Mouse (Mus musculus): Measurements from ENCODE around the gene Prss16.

Gene Prss16

DNA sequence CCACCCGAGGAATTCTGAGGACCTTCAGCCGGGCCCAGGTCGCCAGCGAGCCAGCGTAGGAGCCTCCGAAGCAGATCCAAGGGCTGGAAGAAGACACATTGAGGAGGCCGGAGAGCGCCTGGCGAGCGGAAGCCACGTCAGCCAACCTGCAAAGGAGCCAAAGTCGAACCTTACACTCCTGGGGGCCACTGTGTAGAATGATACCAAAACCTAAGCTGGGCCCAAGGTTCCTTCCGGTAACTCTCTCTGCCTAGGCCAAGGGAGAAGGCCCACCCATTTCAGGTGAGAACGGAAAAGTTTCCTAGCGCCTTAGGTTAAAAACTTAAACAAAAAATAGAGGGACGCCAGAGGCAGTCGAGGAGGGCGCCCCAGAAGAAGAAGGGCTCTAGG, 2.4 kb downstream of the Prss16 start:
- no peak for DNase-seq (ENCODE audit: low spot score)

DNA sequence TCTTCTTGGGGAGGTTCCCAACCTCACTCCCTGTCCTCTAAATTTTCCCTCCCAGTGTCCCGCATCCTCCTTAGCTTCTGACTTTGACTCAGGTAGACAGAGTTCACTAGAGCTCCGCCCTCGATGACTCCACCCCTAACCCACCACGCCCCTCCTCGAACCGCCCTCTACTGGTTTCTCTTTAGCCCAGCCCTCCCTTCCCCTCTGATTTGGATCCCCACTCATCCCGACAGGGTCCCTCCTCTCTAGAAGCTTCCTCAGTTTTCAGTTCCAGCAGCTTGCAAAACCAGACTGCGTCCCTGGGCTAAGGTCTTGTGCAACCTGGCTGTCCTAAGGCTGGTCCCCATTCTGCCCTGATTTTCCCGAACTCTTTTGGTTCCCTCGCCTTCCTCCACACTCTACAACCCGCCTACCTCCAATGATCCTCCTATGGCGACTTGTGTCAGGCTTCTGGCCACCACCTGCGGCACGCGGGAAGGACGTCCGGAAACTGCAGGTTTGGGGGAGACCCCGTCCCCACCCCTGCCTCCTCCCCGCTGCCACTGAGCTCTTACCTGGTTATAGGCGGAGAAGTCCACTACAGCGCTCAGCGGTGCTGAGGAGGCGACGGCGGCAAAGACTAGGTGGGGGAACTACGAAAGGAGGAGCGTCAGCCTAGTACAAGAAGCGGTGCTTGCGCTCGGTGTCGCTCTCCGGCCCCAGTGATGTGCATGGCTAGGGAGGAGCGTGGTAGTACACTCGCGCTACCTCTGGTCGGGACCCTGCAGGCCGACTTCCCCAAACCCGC, 3.0 kb downstream of the Prss16 start:
- no peak for DNase-seq (ENCODE audit: low spot score)

DNA sequence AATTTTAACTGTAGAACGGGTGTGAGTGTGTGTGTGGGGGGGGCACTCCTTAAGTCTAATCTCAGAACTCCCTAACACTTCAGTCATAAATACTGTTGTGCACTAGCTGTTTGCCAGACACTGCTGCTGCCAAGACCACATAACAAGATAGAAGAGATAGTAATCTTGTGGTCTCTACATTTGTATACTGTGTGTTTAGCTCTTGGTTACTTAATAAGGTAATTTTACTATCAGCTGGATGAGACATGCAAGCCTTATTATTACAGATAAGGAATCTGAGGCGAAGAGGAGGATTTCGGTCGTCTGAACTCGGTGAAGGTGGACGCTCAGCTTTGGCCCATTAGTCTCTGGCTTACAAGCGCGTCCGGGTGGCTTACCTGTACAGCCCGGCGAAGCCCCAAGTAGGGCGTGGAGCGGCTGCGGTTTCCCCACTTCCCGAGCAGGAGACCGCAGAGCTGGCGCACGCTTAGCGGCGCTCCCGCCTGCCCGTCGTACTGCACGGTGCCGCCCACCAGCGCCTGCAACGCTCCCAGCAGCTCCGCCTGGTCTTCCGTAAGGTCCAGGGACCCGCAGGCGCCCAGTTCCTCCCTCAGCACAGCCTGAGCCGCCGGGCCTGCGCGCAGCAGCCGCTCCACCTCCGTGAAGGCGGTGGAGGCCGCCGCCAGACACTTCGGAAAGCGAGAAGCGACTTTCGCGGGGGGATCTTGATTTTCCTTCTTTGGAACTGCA, 3.8 kb downstream of the Prss16 start:
- DNase-seq (ENCODE audit: low spot score): no peak

DNA sequence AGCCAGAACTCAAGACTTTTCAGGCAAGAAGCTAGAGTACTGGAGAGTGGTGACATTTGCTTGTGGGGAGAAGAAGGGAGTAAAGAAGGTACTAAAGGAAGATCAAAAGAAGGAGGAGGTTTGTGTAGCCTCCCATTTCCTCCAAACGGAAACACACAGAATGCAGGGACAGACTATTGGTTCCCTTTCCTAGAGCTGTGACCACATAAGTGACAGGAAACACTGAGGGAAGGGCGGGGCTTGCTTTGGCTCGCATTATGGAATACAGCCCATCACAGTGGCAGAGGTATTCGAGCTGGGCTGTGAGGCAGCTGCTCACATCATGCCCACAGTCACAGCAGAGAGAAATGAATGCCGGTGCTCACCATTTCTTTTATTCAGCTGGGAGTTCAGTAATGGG, 7.7 kb downstream of the Prss16 start:
- no peak for DNase-seq (ENCODE audit: low spot score)

DNA sequence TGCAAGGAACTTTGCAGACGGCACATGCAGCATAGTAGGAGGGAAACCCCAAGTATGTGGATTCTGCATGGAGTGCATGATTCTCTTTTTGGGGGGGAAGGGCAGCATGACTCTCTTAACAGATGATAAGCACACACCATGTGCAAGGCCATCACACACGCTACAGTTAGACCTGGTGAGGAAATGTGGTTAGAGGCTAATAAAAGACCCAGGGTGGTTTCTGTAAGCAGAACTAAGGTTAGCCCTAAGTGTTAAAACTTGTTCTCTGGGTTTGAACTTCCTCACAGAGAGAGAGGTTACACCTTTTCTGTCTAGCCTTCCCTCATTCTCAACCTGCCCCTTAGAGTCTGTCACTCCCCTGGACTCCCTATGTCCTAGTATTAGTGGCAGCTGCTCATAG, 8.2 kb downstream of the Prss16 start:
- DNase-seq (ENCODE audit: low spot score): no peak

DNA sequence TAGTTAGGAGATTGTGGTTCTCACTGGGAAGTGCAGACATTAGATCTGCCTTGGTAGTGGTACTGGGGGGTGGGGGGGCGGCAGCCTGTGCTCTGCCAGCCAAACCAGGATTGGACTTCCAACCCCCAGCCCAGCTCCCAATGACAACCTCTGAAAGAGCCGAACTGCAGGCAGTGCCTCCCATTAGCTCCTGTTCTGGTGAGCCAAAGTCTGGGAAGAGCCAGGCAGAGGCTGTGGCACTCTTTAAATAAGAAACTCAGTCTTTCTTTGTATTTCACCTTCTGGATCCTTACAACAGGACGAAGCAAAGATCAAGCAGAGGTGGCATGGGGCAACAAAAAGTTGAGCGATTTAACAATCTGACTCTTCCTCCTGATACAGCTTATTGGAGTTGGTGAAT, 10.4 kb downstream of the Prss16 start:
- no peak for DNase-seq (ENCODE audit: low spot score)

DNA sequence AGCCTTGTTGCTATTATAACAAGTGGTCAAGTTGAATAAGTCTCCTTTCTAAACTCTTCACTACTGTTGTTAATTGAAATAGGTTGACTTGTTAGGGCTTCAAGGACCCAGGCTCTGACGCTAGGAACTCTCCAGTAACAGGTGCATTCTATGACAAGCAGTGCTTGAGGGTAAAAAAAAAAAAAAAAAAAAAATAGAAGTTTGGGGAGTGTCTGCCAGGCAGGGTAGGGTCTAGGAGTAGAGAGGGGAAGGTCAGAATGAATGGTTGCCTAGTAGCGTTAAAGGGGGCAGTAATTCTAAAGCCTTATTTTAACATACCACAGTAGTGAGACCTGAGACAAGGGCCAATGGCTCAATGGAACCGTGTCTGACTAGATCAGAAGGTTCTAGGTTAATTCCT, 11.1 kb downstream of the Prss16 start:
- DNase-seq (ENCODE audit: low spot score): no peak

DNA sequence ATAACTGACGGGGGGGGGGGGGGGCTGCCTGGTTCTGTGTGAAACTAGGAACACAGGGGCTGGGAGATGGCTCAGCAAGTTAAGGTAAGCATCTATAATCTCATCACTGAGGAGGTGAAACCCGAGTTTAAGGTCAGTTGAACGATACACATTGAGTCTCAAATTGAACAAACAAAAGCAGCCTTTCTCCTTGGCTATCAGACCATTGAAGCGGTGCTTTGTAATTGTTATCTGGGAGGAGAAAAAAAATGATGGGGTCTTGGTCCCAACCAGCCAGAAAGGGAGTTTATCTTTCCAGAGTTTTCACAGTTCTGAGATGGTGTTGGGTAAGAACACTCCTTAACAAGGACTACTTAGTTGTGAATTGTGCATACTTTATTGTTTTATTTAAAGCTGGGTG, 11.7 kb downstream of the Prss16 start:
- DNase-seq (ENCODE audit: low spot score): no peak

DNA sequence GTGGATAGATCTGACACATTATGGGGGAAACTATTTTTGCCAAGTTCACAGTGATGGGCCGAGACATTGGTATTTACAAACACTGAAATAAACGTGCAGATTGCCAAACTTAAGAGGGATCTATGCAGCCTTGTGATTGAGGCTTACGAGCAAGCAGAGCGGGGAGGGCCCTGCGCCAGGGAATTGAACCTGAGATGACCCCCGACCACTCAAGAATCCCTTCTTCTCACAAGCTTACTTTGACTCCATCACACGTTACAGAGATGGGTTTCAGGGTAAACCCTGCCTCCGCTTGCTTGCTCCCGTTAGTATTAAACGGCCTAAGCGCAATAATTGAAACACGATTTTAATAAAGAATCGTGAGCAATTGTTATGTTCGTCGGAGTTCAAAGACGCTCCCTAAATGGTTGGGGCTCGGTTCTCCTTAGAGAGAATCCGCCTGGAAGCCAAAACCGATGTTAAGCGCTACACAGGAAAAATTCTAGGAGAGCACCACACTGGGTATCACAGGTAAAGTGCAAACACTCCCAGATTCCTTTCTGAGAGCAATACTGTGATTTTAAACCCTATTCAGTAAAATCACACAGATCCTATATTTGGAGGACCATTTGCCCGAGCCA, 12.2 kb downstream of the Prss16 start:
- no peak for DNase-seq (ENCODE audit: low spot score)

DNA sequence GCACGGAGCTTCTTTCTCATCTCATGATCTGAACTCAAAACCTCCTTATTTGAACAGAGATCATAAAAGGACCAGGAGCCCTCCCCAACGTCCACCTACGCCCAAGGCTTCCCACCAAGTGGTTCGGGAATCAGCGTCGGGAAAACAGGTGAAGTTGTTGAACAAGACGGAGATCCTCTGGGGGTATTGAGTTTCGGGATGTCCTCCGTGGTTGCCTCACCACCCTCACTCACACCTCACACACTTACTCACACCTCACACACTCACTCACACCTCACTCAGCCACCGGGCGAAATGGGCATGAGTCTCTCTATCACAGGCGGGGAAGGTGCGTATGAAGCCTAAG, 12.7 kb downstream of the Prss16 start:
- no peak for DNase-seq (ENCODE audit: low spot score)

DNA sequence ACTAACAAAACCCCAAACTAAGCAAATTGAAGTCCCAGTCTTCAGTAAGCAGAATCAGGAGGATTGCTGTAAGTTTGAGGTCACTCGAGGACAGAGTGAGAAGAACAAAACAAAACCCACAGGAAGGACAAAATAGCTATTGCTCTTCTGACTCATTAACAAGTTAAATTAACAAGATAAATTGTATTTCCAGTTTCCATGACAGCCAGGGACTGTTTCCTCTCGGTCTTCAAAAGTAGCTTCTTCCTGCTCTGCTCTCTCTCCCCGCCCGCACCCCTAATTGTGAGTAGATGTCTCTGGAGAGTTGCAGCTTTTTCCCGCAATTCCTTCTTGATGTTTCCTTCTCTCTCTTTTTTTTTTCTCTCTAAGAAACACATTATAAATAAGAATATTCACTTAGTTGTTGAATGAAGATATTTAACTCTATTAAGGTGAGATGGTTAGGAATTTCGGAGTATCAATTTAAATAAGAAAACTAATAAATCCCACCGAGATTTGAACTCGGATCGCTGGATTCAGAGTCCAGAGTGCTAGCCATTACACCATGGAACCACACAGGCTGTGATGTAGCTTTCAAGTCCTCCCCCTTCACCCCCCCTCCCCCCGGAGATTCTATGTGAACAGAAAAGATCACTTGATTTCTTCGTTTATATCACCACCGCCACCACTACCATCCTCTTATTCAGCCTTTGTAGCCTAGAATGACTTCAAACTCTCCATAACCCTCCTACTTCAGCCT, 13.3 kb downstream of the Prss16 start:
- no peak for DNase-seq (ENCODE audit: low spot score)

DNA sequence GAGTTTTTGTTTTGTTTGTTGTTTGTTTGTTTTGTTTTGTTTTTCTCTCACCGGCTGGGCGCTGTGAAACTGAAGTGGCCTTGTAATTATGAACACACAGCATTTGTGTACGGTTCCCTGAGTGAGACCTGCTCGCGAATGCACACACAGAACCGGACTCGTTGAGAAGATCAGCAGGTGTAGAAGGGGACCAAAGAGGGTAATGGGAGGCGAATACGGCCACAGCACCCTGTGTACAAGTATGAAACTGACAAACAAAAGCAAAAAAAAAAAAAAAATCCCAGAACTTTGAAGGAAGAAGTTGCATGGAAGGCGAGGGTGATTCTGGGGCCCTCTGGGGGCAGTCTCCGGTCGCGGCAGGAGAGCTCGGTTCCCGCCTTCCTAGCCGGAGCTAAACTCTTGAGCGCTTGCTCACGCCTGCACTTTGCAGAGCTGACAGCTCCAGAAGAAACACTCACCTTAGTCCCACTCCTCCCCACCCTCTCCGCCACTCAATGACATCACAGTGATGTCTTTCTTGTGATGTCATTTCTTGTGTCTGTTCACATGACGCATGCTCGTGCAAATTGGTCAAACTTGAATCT, 14.1 kb downstream of the Prss16 start:
- no peak for DNase-seq (ENCODE audit: low spot score)

DNA sequence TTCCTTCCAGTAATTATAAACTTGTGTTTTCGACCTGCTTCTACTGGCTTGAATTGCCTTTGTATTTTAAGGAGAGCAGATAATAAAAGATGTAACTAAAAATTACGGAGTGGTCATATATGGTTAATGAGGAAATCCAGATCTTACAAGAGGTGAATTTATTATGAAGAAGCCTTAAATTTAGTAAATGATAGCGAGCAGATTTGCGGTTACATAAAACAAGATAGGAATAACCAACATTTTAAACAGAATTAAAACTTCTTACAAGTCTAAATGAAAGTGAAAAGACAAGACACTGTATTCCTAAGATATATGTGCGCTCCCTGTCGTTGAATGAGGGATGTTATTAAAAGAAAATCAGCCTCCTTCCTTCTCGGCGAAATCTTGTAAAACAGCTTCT, 14.6 kb downstream of the Prss16 start:
- no peak for DNase-seq (ENCODE audit: low spot score)

DNA sequence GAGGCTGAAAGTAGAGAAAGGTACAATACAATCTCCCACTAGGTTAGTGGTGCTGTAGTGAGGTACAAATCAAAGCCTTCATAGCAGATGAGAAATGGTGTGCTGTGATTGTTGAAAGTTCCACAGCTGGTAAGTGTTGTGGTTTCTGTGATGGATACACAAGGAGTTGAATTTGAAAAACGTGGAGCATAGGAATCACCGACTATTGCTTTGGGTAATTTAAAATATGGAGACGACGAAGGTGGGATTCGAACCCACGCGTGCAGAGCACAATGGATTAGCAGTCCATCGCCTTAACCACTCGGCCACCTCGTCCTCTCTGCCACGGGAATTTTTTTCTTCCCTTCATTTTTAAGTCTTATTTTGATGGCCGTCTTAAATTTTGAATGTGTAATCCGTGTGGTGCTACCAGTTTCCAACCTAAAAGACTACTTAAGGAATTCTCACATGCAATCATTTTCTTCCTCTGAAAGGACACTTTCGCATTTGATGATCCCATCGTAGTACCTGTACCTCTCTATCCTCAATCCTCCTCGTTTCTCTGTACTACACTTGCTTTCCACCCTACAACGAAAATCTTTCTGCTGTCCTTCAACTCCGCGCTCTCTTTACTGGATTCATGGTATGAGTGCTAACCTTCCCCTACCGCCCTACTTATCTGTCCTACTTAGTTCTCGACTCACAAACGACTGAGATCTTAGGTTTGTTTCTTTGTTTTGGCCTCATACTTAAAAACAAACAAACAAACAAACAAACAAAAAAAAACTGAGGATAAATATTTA, 15.4 kb downstream of the Prss16 start:
- no peak for DNase-seq (ENCODE audit: low spot score)

DNA sequence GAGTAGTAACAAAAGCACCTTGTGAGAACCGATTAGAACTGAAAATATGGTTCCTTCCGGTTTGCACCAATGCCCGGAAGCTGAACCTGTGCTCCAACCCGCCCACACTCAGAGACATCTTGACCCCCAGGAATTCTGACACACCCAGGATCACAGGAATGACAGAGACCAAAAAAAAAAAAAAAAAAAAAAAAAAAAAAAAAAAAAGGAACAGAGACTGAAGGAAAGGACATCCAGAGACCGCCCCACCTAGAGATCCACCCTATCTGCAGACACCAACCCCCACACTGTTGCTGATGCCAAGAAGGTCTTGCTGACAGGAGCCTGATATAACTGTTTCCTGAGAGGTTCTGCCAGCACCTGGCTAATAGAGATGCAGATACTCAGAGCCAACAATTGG, 17.0 kb downstream of the Prss16 start:
- no peak for DNase-seq (ENCODE audit: low spot score)

DNA sequence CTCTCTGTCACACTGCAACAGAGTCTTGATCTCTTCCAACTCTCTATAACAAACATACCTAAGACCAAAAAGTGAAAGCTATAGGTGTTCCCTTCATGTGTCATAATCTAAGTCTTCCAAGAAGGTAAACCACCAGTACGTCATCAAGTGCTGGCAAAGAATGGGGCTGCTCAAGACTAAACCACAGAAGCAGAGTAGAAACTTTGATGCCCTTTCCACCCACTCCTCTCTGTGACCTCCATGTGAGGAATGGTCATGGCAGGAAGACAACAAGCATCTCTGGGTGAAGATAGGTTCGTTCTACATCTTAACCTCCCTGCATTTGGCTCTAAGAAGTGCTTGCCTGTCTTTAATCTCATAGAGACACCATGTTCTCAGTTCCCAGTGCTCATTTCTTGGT, 25.1 kb downstream of the Prss16 start:
- no peak for DNase-seq (ENCODE audit: low spot score)

DNA sequence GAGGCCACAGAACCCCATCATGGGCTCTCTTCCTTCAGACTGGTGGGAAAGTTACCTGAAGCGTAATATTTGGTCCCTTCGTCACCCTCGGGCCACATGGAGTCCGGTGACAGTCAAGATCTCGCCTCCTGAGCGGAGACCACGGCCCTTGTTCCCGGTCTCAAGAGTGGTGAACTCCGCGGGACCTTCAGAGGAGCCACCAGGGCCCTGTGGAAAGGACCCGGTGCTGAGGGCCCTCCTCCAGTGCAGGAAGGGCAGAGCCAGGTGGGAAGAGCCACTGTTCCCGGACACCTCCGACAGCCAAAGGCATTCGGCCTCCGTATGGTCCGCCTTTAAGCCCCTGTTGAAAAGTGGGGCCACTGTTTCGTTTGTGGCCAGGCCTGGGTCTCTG, 27.7 kb downstream of the Prss16 start:
- no peak for DNase-seq (ENCODE audit: low spot score)

DNA sequence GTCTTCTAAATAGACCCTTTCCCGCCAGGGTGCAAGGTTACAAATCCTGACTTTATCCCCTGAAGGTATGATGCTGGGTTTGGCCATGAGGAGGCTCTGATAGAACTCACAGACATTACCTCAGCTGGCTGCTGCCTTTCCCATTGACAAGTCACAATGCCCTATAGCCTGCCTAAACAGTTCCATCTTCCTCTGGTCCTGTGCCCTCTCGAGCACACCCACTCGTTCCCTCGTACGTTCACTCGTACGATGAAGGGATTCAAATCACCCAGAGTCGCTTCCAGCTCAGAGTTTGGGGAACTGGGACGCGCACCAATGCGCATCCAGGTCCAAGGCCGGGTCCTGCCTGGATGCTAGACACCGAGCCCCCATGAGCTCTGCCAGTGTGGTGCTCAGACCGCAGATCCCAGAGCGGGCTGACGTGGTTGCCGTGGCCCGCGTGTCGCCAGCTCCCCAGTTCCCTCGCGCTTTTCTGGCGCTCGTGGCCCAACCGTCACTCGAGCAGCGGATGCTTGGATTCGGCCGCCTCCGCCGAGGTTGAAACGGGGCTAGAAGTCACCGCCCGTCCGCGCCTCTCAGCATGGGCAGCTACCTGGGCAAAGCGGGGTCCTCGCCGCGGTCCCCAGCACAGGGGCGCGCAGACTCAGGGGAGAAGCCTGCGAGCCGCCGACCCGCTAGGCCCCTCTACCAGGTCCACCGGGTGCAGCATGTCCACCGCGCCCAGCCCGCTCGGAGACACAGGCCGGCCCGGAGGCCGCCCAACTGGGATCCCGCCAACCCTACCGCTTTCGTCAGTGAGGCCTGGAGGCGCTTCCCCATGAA, 28.4 kb downstream of the Prss16 start, which contains the start of gene Pom121l2:
TSS of gene Pom121l2 (plus strand) at position 214 of the 822 bp plus-strand sequence.
- peak; percentile 50 for DNase-seq (ENCODE audit: low spot score)

DNA sequence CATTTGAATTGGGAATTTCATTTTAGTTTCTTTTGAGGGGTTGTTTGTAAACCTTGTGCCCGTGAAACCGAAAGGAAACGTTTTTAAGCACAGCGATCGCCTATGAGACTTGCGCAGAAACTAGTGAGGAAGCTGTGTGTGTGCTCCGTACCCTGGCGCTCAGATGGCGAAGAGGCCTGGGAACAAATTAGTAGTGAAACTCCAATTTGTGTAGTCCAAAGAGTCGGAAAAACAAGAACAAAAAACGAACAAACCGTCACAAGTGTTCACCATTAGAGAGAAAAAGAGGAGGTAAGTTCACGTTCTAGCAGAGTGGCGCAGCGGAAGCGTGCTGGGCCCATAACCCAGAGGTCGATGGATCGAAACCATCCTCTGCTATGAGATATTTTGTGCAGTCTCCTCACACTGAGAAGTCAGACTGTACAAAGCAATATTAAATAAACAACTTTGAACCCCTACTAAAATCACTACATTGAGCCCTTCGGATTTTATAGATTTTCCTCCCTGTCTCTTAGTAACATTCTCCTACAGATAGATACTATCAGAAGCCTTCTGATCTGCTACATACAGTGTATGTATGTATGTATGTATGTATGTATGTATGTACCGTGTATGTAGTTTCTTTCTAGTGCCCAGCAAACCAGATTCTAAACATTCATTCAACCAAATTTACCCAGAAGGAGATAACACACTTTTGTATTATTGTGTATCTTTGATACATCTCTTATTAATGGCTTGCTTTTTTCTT, 34.6 kb downstream of the Prss16 start:
- DNase-seq (ENCODE audit: low spot score): peak; percentile 44

DNA sequence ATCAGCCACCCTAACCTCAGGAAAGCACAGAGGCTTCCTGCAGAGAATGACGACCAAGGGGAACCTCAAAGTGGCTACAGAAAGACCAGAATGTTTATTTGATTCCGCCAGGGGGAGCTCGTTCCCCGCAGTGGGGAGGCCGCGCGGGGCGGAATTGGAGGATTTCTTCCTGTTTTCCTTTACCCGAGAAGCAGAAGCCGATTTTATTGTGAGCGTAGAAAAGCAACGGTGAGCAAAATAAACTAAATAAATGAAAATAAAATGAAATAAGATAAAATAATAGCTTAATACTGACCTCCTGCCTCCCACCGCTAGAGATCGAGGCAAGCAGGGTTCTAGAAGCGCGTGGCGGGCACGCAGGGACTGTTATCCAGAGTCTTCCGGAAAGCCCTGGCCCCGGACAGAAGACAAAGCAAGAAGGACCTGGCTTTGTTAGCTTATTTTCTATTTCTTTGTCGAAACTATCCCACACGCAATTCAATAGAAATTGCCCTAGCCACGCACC, 35.3 kb downstream of the Prss16 start:
- peak; percentile 95 for DNase-seq (ENCODE audit: low spot score)

All from urinary bladder, postnatal 25 days (tissue).